Mouse (Mus musculus) embryonic fibroblast, embryonic 13.5 days (primary cell): ENCODE results near the gene Slc25a11.

Experiments
- CTCF ChIP-seq: IDR thresholded peaks from 2 replicates; pipeline ENCODE4 v1.5.1; 2011; ENCODE audit warnings: mild to moderate bottlenecking, control low read depth, low read length, moderate library complexity, borderline replicate concordance; ENCODE audit not compliant: insufficient read depth
- POLR2A ChIP-seq: IDR thresholded peaks from 2 replicates; pipeline ENCODE4 v1.6.1; 2011; ENCODE audit warnings: low read depth, mild to moderate bottlenecking, control low read depth, low read length, moderate library complexity

- TF ChIP-seq POLR2A (no peak; the same call in 1 of the 2 replicates), CTCF (no peak)
Measured at GRCm38 (mm10) chr11:70643051-70643450, 4.2 kb downstream of the Slc25a11 start.
